Mouse (Mus musculus) embryonic facial prominence, embryonic 13.5 days (tissue): ENCODE data around the gene Snn. TPM values are rescaled to one million over a fixed set of nuclear protein-coding genes. Genes with fewer than 3 reads are reported as not detected.

Experiments
- ATAC-seq: fragments of 200-750 bp; cut with Nextera tagmentation; 2 replicates; pipeline ENCODE4 v1.8.0; 2017; ENCODE audit warnings: low read depth; ENCODE audit not compliant: insufficient number of reproducible peaks, insufficient read depth, low FRiP score, low TSS enrichment
- H3K27ac ChIP-seq: fragments of 300-500 bp; sonication (generic); 2 replicates; pipeline ENCODE4 v1.5.1; 2015; ENCODE audit warnings: moderate library complexity, mild to moderate bottlenecking, inconsistent platforms
- H3K27me3 ChIP-seq: fragments of 300-500 bp; sonication (generic); 2 replicates; pipeline ENCODE4 v1.6.1; 2015; ENCODE audit warnings: mild to moderate bottlenecking, inconsistent platforms
- H3K36me3 ChIP-seq: fragments of 300-500 bp; sonication (generic); 2 replicates; pipeline ENCODE4 v1.6.1; 2015; ENCODE audit warnings: mild to moderate bottlenecking, inconsistent platforms
- H3K4me1 ChIP-seq: fragments of 300-500 bp; sonication (generic); 2 replicates; pipeline ENCODE4 v1.6.1; 2015; ENCODE audit warnings: inconsistent platforms
- H3K4me2 ChIP-seq: fragments of 300-500 bp; sonication (generic); 2 replicates; pipeline ENCODE4 v1.6.1; 2015; ENCODE audit warnings: moderate library complexity, mild to moderate bottlenecking, inconsistent platforms
- H3K4me3 ChIP-seq: fragments of 300-500 bp; sonication (generic); 2 replicates; pipeline ENCODE4 v1.5.1; 2015; ENCODE audit warnings: mild to moderate bottlenecking, inconsistent platforms
- H3K9ac ChIP-seq: fragments of 300-500 bp; sonication (generic); 2 replicates; pipeline ENCODE4 v1.6.1; 2015; ENCODE audit warnings: mild to moderate bottlenecking, inconsistent platforms
- H3K9me3 ChIP-seq: fragments of 300-500 bp; sonication (generic); 2 replicates; pipeline ENCODE4 v1.6.1; 2016; ENCODE audit warnings: inconsistent platforms
- WGBS: fragments of 180-500 bp; shearing (Covaris S2); methylation state at CpG from one replicate; pipeline ENCODE4 v1.1.7; 2015; ENCODE audit warnings: mixed read lengths; 5-methylcytosine and 5-hydroxymethylcytosine counted together
- polyA plus RNA-seq: library from polyadenylated mRNA; unstranded; fragments of >200 nt; fragmentation: Nextera tagmentation; extraction: Ambion mirVana; gene quantifications from 2 replicates; pipeline ENCODE4 v1.2.1, GENCODE M21; 2015

The Snn gene
- polyA plus RNA-seq, 1 experiment from 2014 or later: 51.1 TPM

GRCm38 (mm10) chr16:11051134-11051533 lies 9.6 kb upstream of the Snn start:
- no peak overlapping the region for H3K4me2 ChIP-seq
- 86% methylated on average over 11 of the region's 11 CpGs for WGBS
- no peak overlapping the region for H3K9ac ChIP-seq
- no peaks in the 10 kb centered on the region for H3K27me3 ChIP-seq
- ATAC-seq: no peak
- H3K27ac ChIP-seq: no peak overlapping the region
- no peaks in the 10 kb centered on the region for H3K36me3 ChIP-seq
- peaks cover 9% of the 10 kb centered on the region; the same call in 1 of the 2 replicates for H3K4me1 ChIP-seq
- H3K4me3 ChIP-seq: no peak overlapping the region
- H3K9me3 ChIP-seq: no peaks in the 10 kb centered on the region

- H3K9me3 ChIP-seq: no peaks in the 10 kb centered on the region
- no peaks in the 10 kb centered on the region for H3K27me3 ChIP-seq
- H3K36me3 ChIP-seq: no peaks in the 10 kb centered on the region
- H3K4me2 ChIP-seq: no peak overlapping the region
- 67% methylated on average over 6 of the region's 6 CpGs for WGBS
- H3K9ac ChIP-seq: no peak overlapping the region
- no peak overlapping the region for H3K27ac ChIP-seq
- ATAC-seq: no peak
- peaks cover 12% of the 10 kb centered on the region; the same call in 1 of the 2 replicates for H3K4me1 ChIP-seq
- no peak overlapping the region for H3K4me3 ChIP-seq
Observed at GRCm38 (mm10) chr16:11054409-11054808, 6.3 kb upstream of the Snn start.

DNA sequence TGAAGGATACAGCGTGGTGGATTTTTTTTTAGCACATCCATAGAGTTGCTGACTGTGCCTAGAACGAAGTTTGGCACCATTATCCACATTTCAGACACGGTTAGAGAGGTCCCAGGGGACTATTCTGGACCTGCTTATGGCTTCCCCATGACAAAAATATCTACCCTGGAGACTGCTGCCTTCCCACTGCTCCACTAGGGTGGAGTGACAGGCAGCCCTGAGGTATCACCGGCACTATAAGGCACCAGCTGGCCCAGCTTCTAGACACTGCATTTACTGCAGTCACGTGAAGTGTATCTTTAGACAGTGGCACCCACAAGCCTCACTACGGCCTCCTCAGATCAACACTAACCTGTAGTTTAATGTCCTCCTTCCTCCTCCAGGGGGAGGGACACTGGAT lies 5.9 kb upstream of the Snn start:
- H3K4me1 ChIP-seq: peaks cover 12% of the 10 kb centered on the region; the same call in 1 of the 2 replicates
- H3K27me3 ChIP-seq: no peaks in the 10 kb centered on the region

DNA sequence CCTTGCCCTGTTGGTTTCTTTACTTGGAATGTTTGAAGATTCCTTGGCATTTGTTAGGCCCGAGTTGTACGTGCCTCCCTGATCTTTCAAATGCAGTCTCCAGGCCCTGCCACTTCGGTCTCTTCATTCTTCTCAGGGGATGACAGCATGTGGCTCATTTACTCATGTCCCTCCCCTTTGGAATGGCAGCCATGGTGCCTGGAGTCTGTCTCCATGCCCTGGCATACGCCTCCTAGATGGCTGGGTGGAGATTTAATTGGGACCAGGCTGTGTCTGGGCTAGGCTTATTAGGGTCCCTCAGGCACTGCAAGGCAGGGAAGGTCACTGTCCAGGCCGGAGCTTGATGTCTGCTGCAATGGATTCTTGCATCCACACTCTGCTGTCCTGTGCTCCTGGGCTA lies 4.8 kb upstream of the Snn start:
- peak overlapping the region; percentile 3; the same call in 1 of the 2 replicates for H3K27ac ChIP-seq

More for the DNA sequence above, 5.9 kb upstream of the Snn start:
- Histone ChIP-seq H3K4me3 (no peak overlapping the region), H3K9ac (no peak overlapping the region), H3K9me3 (no peaks in the 10 kb centered on the region), H3K4me2 (no peak overlapping the region), H3K27ac (no peak overlapping the region), H3K36me3 (no peaks in the 10 kb centered on the region)
- WGBS: 86% methylated on average over 6 of the region's 6 CpGs
- no peak for ATAC-seq

DNA sequence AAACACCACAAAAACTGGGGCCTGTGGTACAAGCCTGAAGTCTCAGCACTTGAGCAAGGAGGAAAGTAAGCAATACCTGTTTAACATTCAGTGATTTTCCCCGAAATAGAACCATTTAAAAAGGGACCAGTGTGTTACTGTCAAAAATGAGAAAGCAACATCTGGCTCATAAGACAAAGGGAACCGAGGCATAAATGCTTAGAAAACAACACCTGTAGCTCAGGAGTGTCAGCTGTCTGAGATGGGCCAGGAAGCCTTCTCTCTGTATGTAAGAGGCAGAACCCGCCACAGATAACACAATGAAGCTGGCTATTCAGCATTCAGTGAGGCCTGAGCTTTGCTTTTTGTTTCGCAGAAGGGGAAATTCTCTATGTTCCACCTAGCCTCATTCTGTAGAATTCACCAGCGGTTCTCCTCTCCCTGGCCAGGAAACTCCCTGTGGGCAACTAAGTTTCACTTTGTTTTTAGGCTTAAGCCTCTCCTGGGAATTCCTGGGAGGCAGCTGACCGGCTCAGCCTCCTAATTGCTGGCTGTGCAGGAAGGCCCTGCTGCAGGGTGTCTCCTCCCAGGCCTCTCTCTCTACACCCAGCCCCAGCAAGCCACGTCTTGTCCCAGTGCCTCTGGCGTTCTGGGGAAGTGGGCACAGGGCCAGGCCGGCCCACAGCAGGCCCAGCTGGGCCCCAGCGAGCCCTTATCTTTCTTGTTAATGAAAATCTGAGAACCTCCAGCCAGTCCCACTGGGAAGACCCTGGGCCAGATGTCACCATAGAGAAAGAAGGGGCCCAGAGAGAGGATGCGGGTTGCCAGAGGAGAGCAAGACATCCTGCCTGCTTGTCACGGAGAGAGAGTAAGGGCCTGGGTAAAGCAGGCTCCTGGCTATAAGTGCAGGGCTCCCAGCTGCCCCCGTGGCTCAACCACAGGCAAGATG lies 2.3 kb downstream of the Snn start:
- Histone ChIP-seq H3K9me3 (no peaks in the 10 kb centered on the region), H3K27me3 (no peaks in the 10 kb centered on the region), H3K4me2 (0 out of 2 replicates have a peak overlapping the region, but pooled peaks have one; percentile 16), H3K27ac (peak overlapping the region; percentile 83), H3K4me1 (peaks cover 42% of the 10 kb centered on the region), H3K36me3 (no peaks in the 10 kb centered on the region), H3K4me3 (no peak overlapping the region), H3K9ac (peak overlapping the region; percentile 62)
- no peak for ATAC-seq
- 24% methylated on average over 13 of the region's 13 CpGs for WGBS

More for the DNA sequence above, 4.8 kb upstream of the Snn start:
- ATAC-seq: no peak
- 50% methylated on average over 5 of the region's 5 CpGs for WGBS
- no peak overlapping the region for H3K9ac ChIP-seq
- H3K4me2 ChIP-seq: no peak overlapping the region
- no peak overlapping the region for H3K4me3 ChIP-seq
- no peaks in the 10 kb centered on the region for H3K36me3 ChIP-seq
- H3K27me3 ChIP-seq: no peaks in the 10 kb centered on the region
- no peaks in the 10 kb centered on the region for H3K9me3 ChIP-seq
- peaks cover 12% of the 10 kb centered on the region; the same call in 1 of the 2 replicates for H3K4me1 ChIP-seq

DNA sequence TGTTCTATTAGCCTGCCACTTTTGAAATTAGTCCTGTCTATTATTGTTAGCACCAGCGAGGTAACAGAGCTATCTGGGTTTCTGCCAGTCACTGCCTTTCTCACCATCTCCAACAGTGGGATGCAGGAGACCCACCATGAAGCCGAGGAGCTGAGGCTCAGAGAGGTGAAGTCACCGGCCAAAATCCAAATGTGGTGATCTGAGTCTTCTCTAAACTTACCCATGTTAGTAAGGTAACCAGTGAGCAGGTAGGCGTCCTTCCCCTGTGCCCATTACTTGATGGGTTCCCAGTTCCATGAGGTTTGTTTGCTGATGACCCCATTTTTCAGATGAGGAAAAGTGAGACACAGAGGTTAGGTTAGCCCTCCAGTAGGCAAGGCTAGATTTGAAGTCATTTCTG lies 3.6 kb downstream of the Snn start:
- WGBS: 91% methylated on average over 4 of the region's 4 CpGs
- peaks cover 54% of the 10 kb centered on the region for H3K4me1 ChIP-seq
- no peak overlapping the region for H3K4me2 ChIP-seq

DNA sequence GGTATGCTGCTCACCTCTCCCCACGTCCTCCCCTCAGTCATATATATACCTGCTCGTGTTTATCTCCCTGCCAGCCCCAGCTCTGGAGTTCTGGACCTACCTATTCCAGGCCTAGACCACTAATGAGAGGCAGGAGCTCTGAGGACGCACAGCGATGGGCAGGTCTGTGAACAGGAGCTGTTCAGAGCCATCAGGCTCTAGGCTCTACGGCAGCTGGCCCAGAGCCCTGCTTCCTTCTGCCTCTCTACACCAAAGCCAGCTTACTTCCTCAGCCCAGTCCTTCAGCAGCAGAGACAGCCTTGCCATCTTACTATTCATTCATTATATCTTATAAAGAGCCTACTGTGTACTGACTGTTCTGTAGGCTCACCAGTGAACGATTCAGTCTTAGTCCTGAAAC lies 4.0 kb downstream of the Snn start:
- Histone ChIP-seq H3K9ac (0 out of 2 replicates have a peak overlapping the region, but pooled peaks have one; percentile 7), H3K27me3 (no peaks in the 10 kb centered on the region), H3K4me2 (no peak overlapping the region), H3K9me3 (no peaks in the 10 kb centered on the region), H3K27ac (no peak overlapping the region), H3K4me1 (peaks cover 58% of the 10 kb centered on the region), H3K4me3 (no peak overlapping the region), H3K36me3 (0 out of 2 replicates have a peak, but pooled peaks cover 3% of the 10 kb centered on the region)
- WGBS: 86% methylated on average over 6 of the region's 6 CpGs
- no peak for ATAC-seq

More for the DNA sequence above, 3.6 kb downstream of the Snn start:
- no peak overlapping the region for H3K4me3 ChIP-seq
- H3K27ac ChIP-seq: no peak overlapping the region
- H3K36me3 ChIP-seq: 0 out of 2 replicates have a peak, but pooled peaks cover 3% of the 10 kb centered on the region
- H3K9me3 ChIP-seq: no peaks in the 10 kb centered on the region
- no peak overlapping the region for H3K9ac ChIP-seq
- no peaks in the 10 kb centered on the region for H3K27me3 ChIP-seq
- no peak for ATAC-seq

GRCm38 (mm10) chr16:11065431-11065830 lies 4.7 kb downstream of the Snn start:
- Histone ChIP-seq H3K4me2 (peak overlapping the region; percentile 75), H3K27ac (peak overlapping the region; percentile 60), H3K36me3 (0 out of 2 replicates have a peak, but pooled peaks cover 8% of the 10 kb centered on the region), H3K4me1 (peaks cover 65% of the 10 kb centered on the region), H3K9me3 (no peaks in the 10 kb centered on the region), H3K9ac (peak overlapping the region; percentile 97), H3K27me3 (no peaks in the 10 kb centered on the region), H3K4me3 (peak overlapping the region; percentile 87)
- ATAC-seq: no peak
- WGBS: 55% methylated on average over 5 of the region's 5 CpGs

DNA sequence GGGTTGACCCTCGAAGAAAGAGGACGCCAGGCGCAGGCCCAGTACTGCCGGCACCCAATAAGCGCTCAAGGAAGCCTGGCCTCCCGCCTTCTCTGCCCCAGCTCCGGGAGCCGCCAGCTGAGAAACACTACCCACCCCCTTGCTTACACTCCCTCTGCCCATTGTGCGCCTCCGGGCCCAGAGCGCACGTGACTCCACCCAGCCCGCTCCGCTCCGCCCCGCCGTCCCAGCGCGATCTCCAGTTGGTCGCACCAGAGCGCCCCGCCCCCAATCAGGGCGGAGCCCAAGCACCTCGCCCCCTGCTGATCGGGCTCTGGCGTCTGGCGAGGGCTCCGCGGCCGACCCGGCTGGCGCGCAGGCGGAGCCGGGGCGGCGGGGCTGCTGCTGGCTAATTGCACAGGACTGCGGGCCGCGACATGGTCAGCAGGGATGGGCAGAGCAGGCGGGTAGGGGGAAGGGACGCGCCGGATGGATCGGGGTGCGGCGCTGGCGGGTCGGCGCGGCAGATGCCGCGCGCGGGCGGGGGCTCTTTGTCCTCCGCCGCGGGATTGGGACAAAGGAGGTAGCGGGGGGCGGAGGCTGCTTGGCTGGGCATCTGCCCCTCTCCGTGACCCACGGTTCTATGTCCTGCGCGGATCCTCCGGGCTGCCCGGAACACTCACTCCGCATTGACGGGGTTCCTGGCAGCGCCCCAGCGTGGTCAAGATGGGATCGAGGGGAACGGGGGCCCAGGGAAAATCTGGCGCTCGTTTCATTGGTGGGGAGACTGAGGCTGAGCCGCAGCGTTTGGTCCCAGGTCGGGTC lies 5.5 kb downstream of the Snn start, which contains the start of gene Litaf:
TSS of gene Litaf (minus strand) at position 129 of the 804 bp plus-strand sequence.
- no peaks in the 10 kb centered on the region for H3K9me3 ChIP-seq
- H3K4me3 ChIP-seq: peak within 1 kb of the TSS; percentile 87
- H3K27me3 ChIP-seq: no peaks in the 10 kb centered on the region
- peak within 1 kb of the TSS; percentile 97 for H3K9ac ChIP-seq
- H3K4me1 ChIP-seq: peaks cover 65% of the 10 kb centered on the region
- H3K36me3 ChIP-seq: peaks cover 14% of the 10 kb centered on the region
- under 1% methylated on average over 78 of the region's 78 CpGs for WGBS
- peak within 1 kb of the TSS; percentile 94 for H3K27ac ChIP-seq
- ATAC-seq: peak; percentile 97
- peak within 1 kb of the TSS; percentile 75 for H3K4me2 ChIP-seq

DNA sequence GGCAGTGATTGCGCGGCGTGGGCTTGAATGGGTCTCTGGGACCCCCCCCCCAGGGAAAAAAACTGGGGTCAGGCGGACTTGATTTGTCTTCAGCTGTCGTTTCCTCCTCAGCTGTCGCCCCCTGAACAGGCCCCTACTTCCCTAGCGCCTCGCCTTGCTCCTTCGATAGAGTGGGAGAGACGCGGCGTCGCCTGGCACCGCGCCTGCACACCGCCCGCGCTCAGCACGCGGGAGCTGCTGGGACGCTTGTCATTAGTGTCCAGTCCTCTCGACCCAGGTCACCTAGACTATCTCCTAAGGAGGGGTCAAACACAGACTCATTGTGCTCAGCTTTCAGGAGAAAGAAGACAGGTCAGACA lies 6.1 kb downstream of the Snn start:
- Histone ChIP-seq H3K9ac (peak overlapping the region; percentile 97), H3K4me2 (peak overlapping the region; percentile 75), H3K36me3 (peaks cover 20% of the 10 kb centered on the region), H3K4me3 (peak overlapping the region; percentile 87), H3K9me3 (no peaks in the 10 kb centered on the region), H3K27ac (peak overlapping the region; percentile 94), H3K27me3 (no peaks in the 10 kb centered on the region), H3K4me1 (peaks cover 65% of the 10 kb centered on the region)
- no peak; the same call in 1 of the 2 replicates for ATAC-seq
- whole genome bisulfite sequencing: under 1% methylated on average over 22 of the region's 22 CpGs

GRCm38 (mm10) chr16:11068666-11069065 lies 7.9 kb downstream of the Snn start:
- Histone ChIP-seq H3K4me3 (0 out of 2 replicates have a peak overlapping the region, but pooled peaks have one; percentile 87), H3K9me3 (no peaks in the 10 kb centered on the region), H3K9ac (0 out of 2 replicates have a peak overlapping the region, but pooled peaks have one; percentile 97), H3K27ac (no peak overlapping the region), H3K4me1 (peaks cover 63% of the 10 kb centered on the region), H3K4me2 (peak overlapping the region; percentile 75), H3K36me3 (peaks cover 39% of the 10 kb centered on the region), H3K27me3 (no peaks in the 10 kb centered on the region)
- no peak for ATAC-seq
- 87% methylated on average over 3 of the region's 3 CpGs for WGBS
